Mouse (Mus musculus): ENCODE data around the gene Inpp4b.
"Not testable (repeated sequence)": the region's sequence is repeated elsewhere in the genome, so short reads cannot be mapped to it uniquely, and the experiment has no call there.

The Inpp4b gene

DNA sequence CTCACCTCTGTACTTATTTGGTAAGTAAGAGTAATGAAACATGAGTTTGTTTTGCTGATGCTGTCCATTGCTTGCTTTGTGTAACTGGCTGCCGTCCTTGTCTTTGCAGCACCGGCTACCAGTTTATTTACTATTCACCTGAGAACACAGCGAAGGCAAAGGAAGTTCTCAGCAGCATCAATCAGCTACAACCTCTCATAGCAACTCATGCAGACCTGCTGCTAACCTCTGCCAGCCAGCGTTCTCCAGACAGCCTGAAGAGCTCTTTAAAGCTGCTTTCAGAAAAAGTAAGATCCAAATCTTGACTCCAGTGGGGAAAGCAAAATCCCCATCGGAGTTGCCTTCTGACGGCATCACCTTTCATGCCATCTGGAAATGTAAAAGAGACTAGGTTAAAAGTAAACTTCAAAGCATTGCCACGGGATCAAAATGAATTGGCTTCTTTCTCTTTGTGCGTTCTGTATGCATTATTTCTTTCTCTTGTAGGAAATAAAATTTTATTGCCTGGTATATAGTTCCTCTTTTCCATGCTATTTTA, 642.8 kb downstream of the Inpp4b start:
- DNase-seq (ENCODE audit: low spot score in 2 of 2): no peak

DNA sequence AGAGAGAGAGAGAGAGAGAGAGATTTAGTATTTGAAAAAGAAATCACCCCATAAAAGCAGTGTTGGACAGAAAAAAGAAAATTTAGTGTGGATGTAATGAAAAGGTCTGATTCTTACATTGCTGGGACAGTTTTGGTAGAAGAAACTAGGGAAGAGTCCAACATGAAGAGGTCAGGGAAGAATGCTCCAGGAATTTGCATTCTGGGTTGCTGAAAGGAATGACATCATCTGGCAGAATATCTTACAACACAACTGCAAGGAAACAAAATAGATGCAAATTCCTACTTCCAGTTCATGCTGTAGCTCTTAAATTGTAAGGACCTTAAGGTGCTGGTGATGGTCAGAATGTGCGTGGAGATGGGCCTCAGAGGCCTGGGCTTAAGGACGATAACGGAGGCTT, 650.6 kb downstream of the Inpp4b start:
- DNase-seq (ENCODE audit: low spot score in 2 of 2): no peak

DNA sequence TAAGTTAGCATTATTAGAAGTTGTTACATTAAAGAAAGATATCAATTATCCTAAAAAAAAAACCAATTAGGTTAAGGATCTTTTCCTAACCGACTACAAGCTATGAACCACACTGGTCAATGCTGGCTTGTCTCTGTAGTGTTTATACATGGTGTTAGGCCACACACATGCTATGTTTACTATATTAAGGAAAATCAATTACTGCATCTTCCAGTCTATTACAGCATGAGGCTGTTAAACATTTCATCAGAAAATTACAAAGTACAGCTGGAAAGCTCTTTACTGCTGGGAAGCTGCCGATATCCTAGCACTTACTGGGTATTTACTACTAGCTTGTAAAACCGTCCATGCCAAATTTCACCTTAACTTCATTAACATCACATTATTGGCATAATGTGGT, 653.9 kb downstream of the Inpp4b start:
- DNase-seq (ENCODE audit: low spot score in 2 of 2): no peak

DNA sequence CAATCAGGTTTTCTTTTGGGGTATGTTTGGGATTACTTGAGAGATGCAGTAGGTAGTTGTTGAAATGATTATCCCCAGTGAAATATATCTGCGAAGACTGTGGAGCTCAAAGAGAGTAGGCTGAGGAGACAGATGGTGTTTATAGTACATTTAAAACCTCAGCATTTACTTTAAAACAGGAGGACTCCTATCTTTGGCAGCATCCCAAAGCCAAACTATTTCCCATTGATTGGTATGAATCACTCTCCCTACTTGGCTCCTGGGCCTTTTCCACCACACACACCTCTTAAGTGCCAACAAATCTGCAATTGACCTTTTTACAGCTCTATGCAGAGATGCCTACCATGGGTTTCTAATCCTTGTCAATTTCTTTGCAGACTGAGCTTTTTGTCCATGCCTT, 654.5 kb downstream of the Inpp4b start:
- peak in 1 of 2 experiments; percentile 3 for DNase-seq (ENCODE audit: low spot score in 2 of 2)

DNA sequence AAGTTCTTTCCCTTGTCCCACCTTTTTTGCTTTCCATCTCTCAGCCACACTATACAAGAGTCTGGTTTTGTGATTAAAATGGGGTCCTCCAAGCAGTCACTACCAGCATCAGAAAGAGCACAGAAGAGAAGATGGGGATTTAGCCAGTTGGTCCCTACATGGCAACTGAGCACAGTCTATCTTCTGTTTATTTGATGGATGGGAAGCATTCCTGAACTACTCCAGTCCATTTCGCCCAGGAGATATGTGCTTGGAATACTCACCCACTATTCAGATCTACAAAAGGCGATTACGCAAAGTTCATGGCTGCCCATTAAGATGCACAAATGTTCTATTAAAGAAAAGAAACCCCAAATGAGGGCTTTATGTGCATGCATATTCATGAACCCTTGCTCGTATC, 661.8 kb downstream of the Inpp4b start:
- DNase-seq (ENCODE audit: low spot score in 2 of 2): no peak

DNA sequence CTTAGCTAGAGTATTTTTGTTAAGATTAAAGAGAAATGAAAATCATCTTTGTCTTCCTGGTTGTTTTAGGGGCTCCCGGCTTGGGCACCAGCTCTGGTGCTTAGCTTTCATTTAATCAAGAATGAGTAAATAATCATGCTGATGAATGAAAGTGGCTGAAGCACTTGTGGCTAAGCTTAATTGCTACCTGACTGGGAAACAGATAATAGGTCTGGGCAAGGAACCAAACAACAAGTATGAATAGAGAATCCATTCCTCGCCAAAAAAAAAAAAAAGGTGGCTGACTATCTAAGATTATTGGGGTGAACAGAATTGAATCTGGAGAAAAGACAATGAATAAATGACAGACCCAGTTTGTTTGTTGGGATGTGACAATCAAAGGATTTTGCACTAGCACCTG, 663.1 kb downstream of the Inpp4b start:
- DNase-seq (ENCODE audit: low spot score in 2 of 2): no peak

DNA sequence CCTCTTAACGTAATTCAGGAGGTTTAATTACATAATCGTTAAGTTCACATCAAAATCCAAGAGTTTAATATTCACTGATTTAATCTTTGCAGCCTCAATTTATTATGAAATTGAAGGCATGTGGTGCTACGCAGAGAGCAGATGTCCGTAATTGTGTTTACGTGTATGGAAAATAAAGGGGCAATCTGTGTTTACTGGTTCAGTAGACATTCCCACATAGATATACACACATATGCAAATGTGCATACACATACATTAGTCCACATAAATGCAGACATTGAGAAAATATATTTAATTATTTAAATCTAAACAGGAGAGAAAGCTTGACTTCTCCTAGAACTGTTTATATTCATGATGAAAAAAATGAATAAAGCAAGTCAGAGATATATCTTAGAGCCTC, 675.4 kb downstream of the Inpp4b start:
- DNase-seq (ENCODE audit: low spot score in 2 of 2): no peak

DNA sequence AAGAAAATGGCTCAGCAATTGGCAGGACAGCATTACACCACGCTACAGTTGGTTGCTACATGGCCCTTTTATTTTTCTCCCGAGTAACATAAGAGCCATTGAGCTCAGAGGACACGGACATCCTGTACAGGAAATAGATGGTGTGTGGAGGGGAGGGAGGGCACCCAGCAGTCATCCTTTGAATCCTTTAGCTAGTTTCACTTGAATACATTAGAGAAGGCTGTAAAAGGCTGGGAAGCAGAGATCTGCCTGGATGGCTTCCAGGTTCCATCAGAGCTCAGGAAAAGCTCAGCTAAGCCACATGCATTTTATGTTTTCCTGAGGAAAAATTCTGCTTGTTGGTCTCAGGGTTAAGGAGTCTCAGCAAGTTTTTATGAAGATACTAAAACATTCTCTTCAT, 685.0 kb downstream of the Inpp4b start:
- peak in 1 of 2 experiments; percentile 7 for DNase-seq (ENCODE audit: low spot score in 2 of 2)

DNA sequence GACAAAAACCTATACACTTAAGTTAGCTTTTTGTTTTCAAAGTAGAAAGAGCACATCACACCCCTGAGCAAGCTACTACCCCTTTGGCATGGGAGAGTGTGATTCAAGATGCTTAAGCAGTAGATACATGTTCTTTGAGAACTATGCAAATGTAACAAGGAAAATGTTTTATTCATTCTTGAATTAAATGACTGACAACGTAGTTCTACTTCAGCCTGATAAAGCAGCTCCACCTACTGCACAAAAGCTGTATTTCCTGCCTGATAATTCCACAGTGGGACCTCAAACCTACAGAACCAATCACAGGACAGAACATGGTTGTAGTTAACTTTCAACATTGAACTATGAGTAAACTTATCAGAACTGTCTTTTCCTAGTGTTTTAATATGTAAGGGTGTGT, 686.5 kb downstream of the Inpp4b start:
- DNase-seq (ENCODE audit: low spot score in 2 of 2): peak in 1 of 2 experiments; percentile 4

DNA sequence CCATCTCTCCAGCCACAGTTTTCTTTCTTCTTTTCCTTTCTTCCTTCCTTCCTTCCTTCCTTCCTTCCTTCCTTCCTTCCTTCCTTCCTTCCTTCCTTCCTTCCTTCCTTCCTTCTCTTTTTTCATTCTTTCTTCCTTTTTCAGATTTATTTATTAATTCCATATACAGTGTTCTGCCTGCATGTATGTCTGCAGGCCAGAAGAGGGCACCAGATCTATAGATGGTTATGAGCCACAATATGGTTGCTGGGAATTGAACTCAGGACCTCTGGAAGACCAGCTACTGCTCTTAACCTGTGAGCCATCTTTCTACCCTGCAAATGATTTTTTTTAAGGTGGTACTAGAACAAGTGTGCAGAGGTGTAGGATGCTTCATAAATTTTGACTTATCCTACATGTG, 689.7 kb downstream of the Inpp4b start:
- DNase-seq (ENCODE audit: low spot score in 2 of 2): not testable (repeated sequence)

DNA sequence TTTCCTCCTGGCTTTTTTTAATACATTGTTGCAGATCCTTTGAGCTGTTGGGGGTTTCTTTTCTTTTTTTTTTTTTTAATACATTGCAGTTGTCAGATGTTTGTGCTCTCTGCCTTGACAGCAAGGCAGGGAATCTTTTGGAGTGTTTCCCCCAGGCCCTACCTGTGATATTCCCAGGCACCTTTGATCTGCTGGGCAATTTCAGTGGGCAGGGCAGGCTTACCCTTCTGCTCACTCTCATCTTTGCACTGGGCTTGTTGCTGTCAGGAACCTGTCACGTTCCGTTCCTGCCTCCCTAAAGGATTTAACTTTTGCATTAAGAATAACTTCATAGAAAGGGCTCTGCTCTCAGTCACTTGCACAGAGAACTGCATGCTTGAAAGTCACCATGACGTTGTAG, 711.7 kb downstream of the Inpp4b start:
- no peak for DNase-seq (ENCODE audit: low spot score in 2 of 2)

DNA sequence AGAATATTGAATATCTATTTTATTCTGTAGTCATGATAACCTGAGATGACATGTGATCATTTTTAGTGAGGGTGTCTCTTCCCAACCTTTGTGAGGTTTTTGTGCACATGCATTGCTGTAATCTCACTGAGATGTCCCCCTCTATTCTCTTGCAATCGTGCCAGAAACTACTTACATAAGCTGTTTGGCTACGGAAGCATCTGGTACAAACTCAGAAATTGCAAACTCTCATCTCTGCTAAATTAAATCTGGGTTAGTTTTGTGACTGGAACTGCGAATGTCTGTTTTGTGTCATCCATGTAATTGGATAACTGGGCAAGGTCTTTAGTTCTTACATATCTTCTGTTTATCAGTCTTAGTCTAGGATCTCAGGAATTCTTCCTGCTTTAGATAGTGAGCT, 725.3 kb downstream of the Inpp4b start:
- no peak for DNase-seq (ENCODE audit: low spot score in 2 of 2)

DNA sequence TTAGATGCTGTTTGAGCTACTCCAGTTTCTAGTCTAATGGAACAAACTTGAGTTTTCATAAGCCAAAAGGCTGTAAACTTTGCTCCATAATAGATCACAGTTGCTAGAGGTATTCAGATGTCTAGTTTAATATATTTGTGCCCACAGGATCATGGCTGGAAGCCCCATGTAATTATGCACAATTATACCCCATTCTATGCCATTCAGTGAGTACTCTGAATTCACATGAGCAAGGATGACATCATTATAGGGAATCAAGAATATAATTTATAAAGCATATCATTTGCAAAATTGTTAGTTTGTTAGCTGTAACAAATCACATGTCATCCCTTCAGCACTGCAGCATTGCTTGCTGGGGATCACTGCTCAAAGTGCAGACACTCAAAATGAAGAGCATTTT, 736.9 kb downstream of the Inpp4b start:
- DNase-seq (ENCODE audit: low spot score in 2 of 2): no peak

DNA sequence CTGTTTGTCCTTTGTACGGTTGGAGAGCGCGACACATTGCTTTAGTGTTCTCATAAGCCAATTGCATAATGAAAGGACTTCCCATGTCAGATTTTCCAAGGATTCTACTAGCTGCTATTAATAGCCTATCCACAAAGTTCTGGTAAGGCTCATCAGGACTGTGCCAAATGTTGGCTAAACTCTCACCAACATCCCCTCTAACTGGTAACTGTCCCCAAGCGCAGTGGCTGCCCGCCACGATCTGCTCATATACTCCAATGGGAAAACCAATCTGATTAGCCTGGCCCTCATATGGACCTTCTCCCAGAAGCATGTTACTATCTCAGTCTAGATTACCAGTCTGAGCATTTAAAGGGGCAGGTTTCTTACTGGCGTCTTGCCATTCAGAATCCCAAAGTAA, 744.3 kb downstream of the Inpp4b start:
- not testable (repeated sequence) for DNase-seq (ENCODE audit: low spot score in 2 of 2)

DNA sequence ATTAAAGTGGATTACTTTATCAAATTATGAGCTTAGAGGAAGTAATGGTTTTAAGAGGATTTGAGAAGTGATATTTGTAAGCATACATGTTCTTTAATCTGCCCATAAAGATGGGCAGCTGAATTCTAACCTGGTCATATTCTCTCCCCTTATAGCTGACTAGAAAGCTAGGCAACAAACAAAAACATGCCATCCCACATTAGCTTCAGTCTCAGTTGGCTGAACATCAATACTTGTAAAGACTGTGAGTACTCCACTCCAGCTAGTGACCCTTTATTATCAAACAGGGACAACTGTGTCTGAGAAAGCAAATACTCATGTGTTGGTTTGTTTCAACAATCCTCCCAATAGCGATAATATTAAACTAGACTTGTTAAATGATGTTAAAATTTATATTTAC, 748.5 kb downstream of the Inpp4b start:
- DNase-seq (ENCODE audit: low spot score in 2 of 2): no peak

DNA sequence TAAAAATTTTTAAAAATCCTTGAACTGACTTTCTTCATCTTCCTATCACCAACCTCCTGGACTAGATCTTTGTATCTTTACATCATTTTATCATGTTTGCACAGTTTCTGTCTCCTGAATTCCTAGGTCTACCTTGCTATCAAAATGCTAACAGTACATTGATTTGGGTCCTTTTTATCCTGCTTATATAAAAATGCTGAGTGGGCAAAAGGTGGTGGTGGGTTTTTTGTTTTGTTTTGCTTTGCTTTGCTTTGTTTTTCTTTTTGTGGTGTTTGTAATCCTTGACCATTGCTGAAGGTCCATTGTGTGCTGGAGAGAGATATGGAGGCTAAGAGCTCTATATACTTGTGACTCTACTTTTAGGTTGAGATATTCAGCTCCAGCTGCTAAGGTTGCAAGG, 750.9 kb downstream of the Inpp4b start:
- no peak for DNase-seq (ENCODE audit: low spot score in 2 of 2)

DNA sequence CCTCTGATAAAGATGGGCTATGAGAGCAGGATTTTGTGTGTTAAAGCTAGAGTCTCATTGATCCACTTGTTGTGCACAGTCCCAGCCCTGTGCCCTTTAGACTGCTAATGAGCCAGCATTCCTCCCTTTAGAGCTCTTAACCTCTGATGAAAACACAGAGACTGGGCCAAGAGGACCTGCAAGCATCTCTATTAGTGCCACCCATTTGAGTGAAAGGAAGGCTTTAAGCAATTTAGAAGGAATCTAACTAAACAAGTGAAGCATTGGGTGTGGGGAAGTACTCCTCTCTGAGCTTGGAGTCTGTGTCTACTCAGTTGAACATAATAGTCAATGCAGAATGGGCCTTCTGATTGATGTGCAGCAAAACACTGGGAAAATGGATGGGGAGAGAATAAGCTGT, 762.2 kb downstream of the Inpp4b start:
- no peak for DNase-seq (ENCODE audit: low spot score in 2 of 2)

DNA sequence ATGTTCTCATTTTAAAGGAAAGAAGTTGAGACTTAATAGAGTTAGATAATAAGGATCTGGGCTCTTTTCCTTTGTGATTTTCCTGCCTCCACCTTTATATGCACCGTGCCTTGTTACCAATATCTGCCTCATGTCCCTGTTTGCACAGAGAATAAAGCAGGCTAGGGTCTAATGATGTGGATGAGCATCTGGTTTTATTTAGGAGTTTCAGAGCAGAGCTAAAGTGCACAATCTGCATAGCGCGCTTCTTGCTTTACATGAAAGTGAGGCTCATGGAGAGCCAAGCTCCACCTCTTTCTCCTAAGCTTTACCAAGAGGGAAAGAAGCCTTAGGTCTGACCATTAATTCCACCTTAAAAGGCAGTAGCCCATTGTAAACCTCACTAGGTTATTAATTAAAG, 763.8 kb downstream of the Inpp4b start:
- DNase-seq (ENCODE audit: low spot score in 2 of 2): no peak

DNA sequence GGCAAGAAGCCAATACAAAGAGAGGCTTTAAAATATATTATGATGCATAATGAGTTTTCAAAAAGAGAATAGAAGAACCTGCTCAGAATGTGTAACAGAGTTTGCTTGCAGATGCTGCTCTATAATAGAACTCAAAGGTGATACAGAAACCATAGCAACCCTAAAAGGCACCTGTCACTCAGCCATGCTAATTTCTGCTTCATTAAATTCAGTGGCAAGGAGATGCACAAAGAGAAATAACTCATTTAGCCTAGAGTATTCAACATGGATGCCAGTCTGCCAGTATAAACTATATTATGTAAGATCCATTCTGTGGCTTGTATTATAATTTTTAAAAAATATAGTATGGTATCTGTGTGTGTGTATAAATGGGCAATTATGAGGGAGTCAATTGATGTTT, 807.9 kb downstream of the Inpp4b start:
- no peak for DNase-seq (ENCODE audit: low spot score in 2 of 2)

DNA sequence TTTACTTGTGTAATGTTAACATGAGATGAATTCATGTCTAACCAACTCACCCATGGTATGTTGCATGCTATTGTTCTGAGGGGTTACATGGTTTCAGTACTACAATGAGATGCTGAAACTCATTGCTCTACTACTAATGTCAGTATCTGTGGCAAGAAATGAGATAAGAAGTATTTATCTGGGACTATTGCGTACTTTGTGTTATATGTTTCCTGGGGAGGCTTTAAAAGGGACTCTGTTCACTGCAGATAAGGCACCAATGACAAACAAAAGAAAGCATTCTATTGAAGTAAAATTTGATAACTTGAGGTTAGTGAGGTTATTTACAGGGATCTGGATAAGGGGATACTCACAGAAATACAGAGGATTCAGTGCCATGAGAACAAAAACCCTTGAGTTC, 815.6 kb downstream of the Inpp4b start:
- DNase-seq (ENCODE audit: low spot score in 2 of 2): no peak

Data from right cerebral cortex, postnatal 36 days (tissue).